Mouse (Mus musculus): ENCODE results near the gene Dmkn.
"Not testable (repeated sequence)": the region's sequence is repeated elsewhere in the genome, so short reads cannot be mapped to it uniquely, and the experiment has no call there.

Gene Dmkn

GRCm38 (mm10) chr7:30812291-30812807 lies 48.8 kb downstream of the Dmkn start:
- no peak for DNase-seq (ENCODE audit: low spot score)

GRCm38 (mm10) chr7:30820131-30820530 lies 56.6 kb downstream of the Dmkn start:
- no peak for DNase-seq (ENCODE audit: low spot score)

- DNase-seq (ENCODE audit: low spot score): no peak
Observed at GRCm38 (mm10) chr7:30820854-30821445, 57.4 kb downstream of the Dmkn start.

DNA sequence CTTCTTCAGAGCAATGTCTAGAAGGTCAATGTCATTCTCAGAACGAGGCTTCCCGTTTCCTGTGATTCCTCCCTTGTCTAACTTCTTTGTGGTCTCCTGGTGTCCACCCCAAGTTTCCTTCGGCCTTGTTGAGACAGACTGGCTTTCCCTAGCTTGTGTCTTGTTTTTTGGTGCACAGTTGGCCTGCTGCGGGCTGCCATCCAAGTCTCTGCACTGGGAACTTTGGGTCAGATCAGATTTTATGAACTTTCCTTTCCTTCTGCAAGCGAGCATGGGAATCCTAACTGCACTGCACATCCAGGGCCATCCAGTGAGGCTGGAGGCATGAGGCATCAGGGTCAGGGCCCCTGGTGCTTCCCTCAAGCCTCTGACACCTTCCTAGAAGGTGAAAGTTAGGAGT lies 58.0 kb downstream of the Dmkn start:
- no peak for DNase-seq (ENCODE audit: low spot score)

DNA sequence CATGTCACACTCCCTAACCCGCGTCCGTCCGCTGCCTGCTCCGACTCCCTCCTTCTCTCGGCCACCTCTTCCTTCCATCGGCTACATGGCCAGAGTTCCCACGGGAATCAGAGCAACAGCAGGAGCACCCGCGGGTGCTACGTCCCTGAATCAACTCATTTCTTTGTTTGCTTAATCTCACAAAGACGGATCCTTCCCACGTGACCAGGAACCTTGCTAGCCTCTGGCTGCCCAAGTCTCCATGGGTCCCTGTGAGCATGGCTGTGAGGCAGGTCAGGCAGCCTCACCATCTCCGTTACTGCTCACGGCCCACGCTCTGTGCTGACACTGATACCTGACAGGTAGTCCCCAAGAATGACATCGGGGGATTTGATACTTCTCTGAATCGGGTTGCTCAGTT lies 60.1 kb downstream of the Dmkn start, which contains the start of gene Ffar2:
Gene Ffar2 (minus strand): TSS at position 101 of the 400 bp plus-strand sequence.
- no peak for DNase-seq (ENCODE audit: low spot score)

DNA sequence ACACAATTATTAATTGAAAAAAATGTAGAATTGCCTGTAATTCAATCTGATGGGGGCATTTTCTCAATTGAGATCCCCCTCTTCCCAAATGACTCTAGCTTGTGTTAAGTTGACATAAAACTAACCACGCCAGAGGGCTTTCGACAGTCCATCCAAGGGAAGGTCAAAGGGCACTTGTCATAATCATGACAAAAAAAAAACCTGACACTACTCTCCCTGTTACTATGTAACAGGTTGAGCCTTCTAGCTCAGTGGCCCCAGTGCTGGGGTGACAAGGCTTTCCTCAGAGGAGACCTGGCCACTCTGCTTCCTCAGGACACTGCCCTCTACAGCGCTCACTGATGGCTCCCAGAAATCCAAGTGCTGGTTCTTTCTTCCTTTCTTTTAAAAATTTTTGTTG lies 60.8 kb downstream of the Dmkn start:
- DNase-seq (ENCODE audit: low spot score): no peak

GRCm38 (mm10) chr7:30826660-30827059 lies 63.1 kb downstream of the Dmkn start:
- no peak for DNase-seq (ENCODE audit: low spot score)

DNA sequence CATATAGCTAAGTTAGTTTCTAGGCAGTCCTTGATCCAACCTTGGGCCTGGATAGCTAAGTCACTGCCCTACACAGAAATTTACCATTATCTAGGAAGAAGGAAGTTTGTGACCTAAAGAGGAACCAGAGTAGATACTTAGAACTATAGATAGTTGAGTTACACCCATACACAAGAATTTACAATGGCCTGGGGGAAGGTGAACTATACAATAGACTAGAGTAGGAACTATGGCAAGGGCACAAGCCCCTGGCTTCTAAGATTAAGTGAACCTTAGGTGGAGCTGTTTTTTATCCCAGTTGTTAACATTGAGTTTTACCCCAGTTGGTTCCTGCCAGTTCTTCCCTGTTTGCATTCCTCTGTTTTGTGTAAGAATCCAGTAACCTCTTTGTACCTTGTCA lies 65.3 kb downstream of the Dmkn start:
- not testable (repeated sequence) for DNase-seq (ENCODE audit: low spot score)

- DNase-seq (ENCODE audit: low spot score): no peak
Observed at GRCm38 (mm10) chr7:30829428-30829827, 65.9 kb downstream of the Dmkn start.
